Mouse (Mus musculus) MEL (cell line): ENCODE data around the gene Pde6d.

ENCODE experiments used
- CHD1 ChIP-seq: IDR thresholded peaks from 2 replicates; pipeline ENCODE4 v1.6.1; 2012; ENCODE audit warnings: low read depth, mild to moderate bottlenecking, inconsistent platforms, low read length, improper control_type of control experiment
- CTCF ChIP-seq, 3 experiments: IDR thresholded peaks in 2 of 3; conservative IDR thresholded peaks in 1 of 3; 2 replicates each; pipeline ENCODE4 v1.5.1; 2011 to 2012; ENCODE audit warnings: low read length in 3 of 3, low read depth in 2 of 3, mild to moderate bottlenecking in 2 of 3, improper control_type of control experiment in 1 of 3, inconsistent platforms in 1 of 3, mixed read lengths in 1 of 3, moderate library complexity in 1 of 3; ENCODE audit not compliant: control insufficient read depth in 1 of 3, insufficient read depth in 1 of 3, poor library complexity in 1 of 3, severe bottlenecking in 1 of 3
- EP300 ChIP-seq, 2 experiments: IDR thresholded peaks; 2 replicates each; pipeline ENCODE4 v1.6.1; 2011; ENCODE audit warnings: improper control_type of control experiment in 2 of 2, low read length in 2 of 2, low read depth in 1 of 2, mild to moderate bottlenecking in 1 of 2
- MAX ChIP-seq: IDR thresholded peaks from 2 replicates; pipeline ENCODE4 v1.6.1; 2011; ENCODE audit warnings: low read length, improper control_type of control experiment
- MAZ ChIP-seq: IDR thresholded peaks from 2 replicates; pipeline ENCODE4 v1.6.1; 2012; ENCODE audit warnings: low read depth, mild to moderate bottlenecking, inconsistent platforms, low read length, improper control_type of control experiment
- POLR2A ChIP-seq, 2 experiments: IDR thresholded peaks; 2 replicates each; pipeline ENCODE4 v1.6.1; 2011 to 2012; ENCODE audit warnings: low read length in 2 of 2, mild to moderate bottlenecking in 2 of 2, control low read depth in 1 of 2, improper control_type of control experiment in 1 of 2, low read depth in 1 of 2, moderate library complexity in 1 of 2; ENCODE audit not compliant: control insufficient read depth in 1 of 2, insufficient read depth in 1 of 2, poor library complexity in 1 of 2
- POLR2AphosphoS2 ChIP-seq: IDR thresholded peaks from 2 replicates; pipeline ENCODE4 v1.6.1; 2011; ENCODE audit warnings: low read length, improper control_type of control experiment
- POLR2AphosphoS5 ChIP-seq: IDR thresholded peaks from 2 replicates; pipeline ENCODE4 v1.6.1; 2012; ENCODE audit warnings: low read depth, borderline replicate concordance, mild to moderate bottlenecking, inconsistent platforms, low read length, moderate library complexity, mixed read lengths
- USF1 ChIP-seq: IDR thresholded peaks from 2 replicates; pipeline ENCODE4 v1.6.1; 2014; ENCODE audit warnings: low read depth, mild to moderate bottlenecking, inconsistent platforms, low read length, improper control_type of control experiment, moderate library complexity

DNA sequence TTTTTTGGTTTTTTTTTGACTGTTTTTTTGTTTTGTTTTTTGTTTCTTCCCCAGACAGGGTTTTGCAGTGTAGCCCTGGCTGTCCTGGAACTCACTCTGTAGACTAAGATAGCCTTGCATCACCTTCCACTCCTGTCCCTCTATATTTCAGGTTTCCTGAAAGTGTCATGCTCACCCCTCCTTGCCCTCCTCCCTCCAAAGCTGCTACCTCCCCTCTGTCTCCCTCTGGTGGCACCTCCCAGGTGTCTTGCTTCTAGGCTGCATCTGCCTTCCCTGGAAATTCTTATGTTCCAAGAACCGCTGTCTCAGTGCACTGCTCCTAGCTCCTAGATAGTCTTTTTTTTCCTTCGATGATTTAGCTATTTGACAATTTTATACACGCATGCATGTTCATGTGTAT is 44.0 kb downstream of the Pde6d start:
- TF ChIP-seq CTCF (IDR thresholded peaks at IDR 0.05 in 2 of 3, conservative IDR thresholded peaks at IDR 0.05 in 1 of 3; ENCODE audit: control insufficient read depth in 1 of 3, insufficient read depth in 1 of 3, low read depth in 2 of 3, low read length in 3 of 3, poor library complexity in 1 of 3, severe bottlenecking in 1 of 3) (peak; percentile 43 to 62 (median 62)), MAZ (no peak), MAX (no peak), POLR2A (IDR thresholded peaks at IDR 0.05; ENCODE audit: control insufficient read depth in 1 of 2, insufficient read depth in 1 of 2, low read depth in 1 of 2, low read length in 2 of 2, poor library complexity in 1 of 2) (no peak), CHD1 (no peak), POLR2AphosphoS2 (no peak), POLR2AphosphoS5 (no peak), USF1 (no peak), EP300 (IDR thresholded peaks at IDR 0.05; ENCODE audit: low read depth in 1 of 2, low read length in 2 of 2) (no peak)
